In the genomic region with DNA sequence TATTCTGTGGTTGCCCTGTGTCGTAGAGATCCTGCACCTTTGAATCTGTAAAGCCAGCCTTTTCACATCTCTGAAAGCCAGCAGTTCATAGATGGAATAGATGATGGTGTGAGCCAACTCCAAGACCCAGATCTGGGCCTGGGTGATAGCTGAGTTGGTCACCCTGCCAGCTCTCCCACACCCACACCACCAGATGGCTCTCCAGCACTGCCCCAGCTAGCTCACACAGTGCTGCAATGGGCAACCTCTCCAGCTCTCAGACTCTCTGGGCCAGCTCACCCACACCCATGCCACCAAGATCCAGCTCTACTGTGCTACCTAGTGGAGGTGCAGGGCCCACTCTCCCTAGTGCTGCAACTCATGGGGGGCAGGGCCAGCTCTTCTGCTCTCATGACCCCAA, we compare ENCODE assay signal across 11 mouse cellular contexts. TPM values are rescaled to one million over a fixed set of nuclear protein-coding genes. Genes with fewer than 3 reads are reported as not detected.
DNase-seq lines count a peak whose midpoint lies in the region; ATAC-seq and TF ChIP-seq lines count a peak whose summit lies in the region.
"Had no signal": no experiment of that assay in that cellular context is flagged by ENCODE, and none has a peak within 500 bp of the region (broad histone marks: within the 10 kb centered on the region; RNA-seq: fewer than 3 reads in every experiment).

No protein-coding gene starts in this region.

- DNase-seq in adrenal gland, adult 2 months, result peak; percentile 31
- no peak for DNase-seq in adrenal gland, postnatal 4 days (ENCODE audit: low spot score in 2 of 2)
- DNase-seq in layer of hippocampus, adult 2 months (ENCODE audit: low spot score in 2 of 2), result no peak
- no peak for DNase-seq in layer of hippocampus, adult 9-11 months
- DNase-seq in NIH3T3 (ENCODE audit: low read depth), result peak; percentile 39
- DNase-seq in kidney, postnatal 4 days, result peak; percentile 13 to 16
- no peak for DNase-seq in midbrain, embryonic 11.5 days (ENCODE audit: low spot score, missing footprints)
- DNase-seq: heart, postnatal 36 days had no signal

- no peaks in the 10 kb centered on the region for H3K9me3 ChIP-seq in midbrain, embryonic 11.5 days (ENCODE audit: control insufficient read depth, low read length)
- H3K9me3 ChIP-seq in heart, embryonic 11.5 days (replicated peaks; ENCODE audit: control insufficient read depth, low read length), result no peaks in the 10 kb centered on the region

- no peak overlapping the region for H3K4me3 ChIP-seq in layer of hippocampus, adult 2 months
- no peak overlapping the region for H3K4me3 ChIP-seq in midbrain, embryonic 11.5 days (ENCODE audit: low read depth, low read length)
- no peak overlapping the region for H3K4me3 ChIP-seq in heart, embryonic 11.5 days (ENCODE audit: low read depth, low read length)

- WGBS in midbrain, embryonic 11.5 days, result 74% methylated on average over 1 of the region's 1 CpGs
- 54% methylated on average over 1 of the region's 1 CpGs for whole genome bisulfite sequencing in heart, embryonic 11.5 days (ENCODE audit: insufficient replicate concordance)

- TF ChIP-seq CTCF in layer of hippocampus, adult 2 months (conservative IDR thresholded peaks at IDR 0.05), result peak; percentile 59

- no peak overlapping the region for H3K9ac ChIP-seq in midbrain, embryonic 11.5 days (ENCODE audit: low read length)
- no peak overlapping the region for H3K9ac ChIP-seq in heart, embryonic 11.5 days (ENCODE audit: low read depth, low read length)

- ATAC-seq in midbrain, embryonic 11.5 days (ENCODE audit: low FRiP score), result no peak
- no peak for ATAC-seq in heart, embryonic 11.5 days (replicated peaks; ENCODE audit: insufficient number of reproducible peaks, low FRiP score, low TSS enrichment)

- H3K27me3 ChIP-seq in midbrain, embryonic 11.5 days (ENCODE audit: control insufficient read depth, insufficient read depth, low read length), result no peaks in the 10 kb centered on the region; the same call in 1 of the 2 replicates
- H3K27me3 ChIP-seq in heart, embryonic 11.5 days (ENCODE audit: control insufficient read depth, insufficient read depth, low read length), result peaks cover 6% of the 10 kb centered on the region; the same call in 1 of the 2 replicates

- H3K4me1 ChIP-seq in midbrain, embryonic 11.5 days (ENCODE audit: control insufficient read depth, insufficient read depth, low read length), result peaks cover 8% of the 10 kb centered on the region; the same call in 1 of the 2 replicates
- H3K4me1 ChIP-seq in heart, embryonic 11.5 days (ENCODE audit: control insufficient read depth, insufficient read depth, low read length), result no peaks in the 10 kb centered on the region

- no peak overlapping the region for H3K4me2 ChIP-seq in midbrain, embryonic 11.5 days
- no peak overlapping the region for H3K4me2 ChIP-seq in heart, embryonic 11.5 days

- no peak overlapping the region for H3K27ac ChIP-seq in layer of hippocampus, adult 2 months
- no peak overlapping the region for H3K27ac ChIP-seq in midbrain, embryonic 11.5 days (ENCODE audit: low read depth, low read length)
- no peak overlapping the region for H3K27ac ChIP-seq in heart, embryonic 11.5 days (ENCODE audit: low read depth, low read length)
- H3K27ac ChIP-seq: macrophage had no signal

- no peaks in the 10 kb centered on the region for H3K36me3 ChIP-seq in midbrain, embryonic 11.5 days (ENCODE audit: control insufficient read depth, insufficient read depth, low read length)
- H3K36me3 ChIP-seq in heart, embryonic 11.5 days (ENCODE audit: control insufficient read depth, insufficient read depth, low read length), result no peaks in the 10 kb centered on the region

RNA-seq across cellular contexts. Expression of a gene that starts 3.6 kb away (rescaled TPM):
- total RNA-seq in adrenal gland, adult 2 months (2021), result 10 to 100 TPM; 18.4 to 28.4 TPM
- polyA plus RNA-seq in adrenal gland, adult 2 months (2012; rRNA removed), result 17.4 and 19.2 TPM in 2 replicates
- 10 to 100 TPM; 19.0 to 26.5 TPM for total RNA-seq in adrenal gland, postnatal 4 days (2021)
- 10 to 100 TPM; 47.3 to 54.1 TPM for total RNA-seq in layer of hippocampus, adult 2 months (2021)
- 14.3 and 15.7 TPM in 2 replicates for polyA plus RNA-seq in midbrain, embryonic 11.5 days (2014; fragmentation: Nextera tagmentation; extraction: Ambion mirVana)
- polyA plus RNA-seq in heart, embryonic 11.5 days (2014; fragmentation: Nextera tagmentation; extraction: Ambion mirVana), result 10.7 and 11.6 TPM in 2 replicates

RNA-seq across cellular contexts. Expression of a gene that starts 29.2 kb away (rescaled TPM):
- total RNA-seq in adrenal gland, adult 2 months (2021), result not detected
- polyA plus RNA-seq in adrenal gland, adult 2 months (2012; rRNA removed), result not detected in 2 replicates
- total RNA-seq in adrenal gland, postnatal 4 days (2021), result under 1 TPM; 0.37 to 0.73 TPM
- under 1 TPM; 0.44 to 0.61 TPM for total RNA-seq in layer of hippocampus, adult 2 months (2021)
- polyA plus RNA-seq in midbrain, embryonic 11.5 days (2014; fragmentation: Nextera tagmentation; extraction: Ambion mirVana), result 0.21 and 0.59 TPM in 2 replicates
- not detected in 2 replicates for polyA plus RNA-seq in heart, embryonic 11.5 days (2014; fragmentation: Nextera tagmentation; extraction: Ambion mirVana)
- total RNA-seq: heart, postnatal 36 days; neutrophil, adult 5-6 weeks had no signal
- polyA plus RNA-seq: macrophage had no signal

Comparison
In these comparisons a context has a peak if more than half of its experiments do, and no peak if none do; other contexts are left out.
1. DNase-seq: peak in adrenal gland, adult 2 months (single experiment), NIH3T3 (single experiment) and kidney, postnatal 4 days (2 of 2); none in adrenal gland, postnatal 4 days (0 of 2), layer of hippocampus, adult 2 months (0 of 2), layer of hippocampus, adult 9-11 months (single experiment) and midbrain, embryonic 11.5 days (single experiment).